Mouse (Mus musculus) testis, adult 2 months (tissue): ENCODE data around the gene Mdm1. TPM values are rescaled to one million over a fixed set of nuclear protein-coding genes. Genes with fewer than 3 reads are reported as not detected.

Experiments used
- H3K27ac ChIP-seq: fragments of 200-500 bp; 2 replicates; pipeline ENCODE4 v1.5.1; 2012; ENCODE audit warnings: low read depth, low read length; ENCODE audit not compliant: control insufficient read depth, insufficient read depth
- H3K27me3 ChIP-seq: fragments of 200-500 bp; 2 replicates; pipeline ENCODE4 v1.6.1; 2012; ENCODE audit warnings: mild to moderate bottlenecking, low read length, moderate library complexity; ENCODE audit not compliant: control insufficient read depth, insufficient read depth
- H3K36me3 ChIP-seq: fragments of 200-500 bp; 2 replicates; pipeline ENCODE4 v1.6.1; 2012; ENCODE audit warnings: mild to moderate bottlenecking, low read length; ENCODE audit not compliant: control insufficient read depth, insufficient read depth
- H3K4me1 ChIP-seq: fragments of 200-500 bp; 2 replicates; pipeline ENCODE4 v1.6.1; 2012; ENCODE audit warnings: low read length; ENCODE audit not compliant: control insufficient read depth, insufficient read depth
- H3K4me3 ChIP-seq: fragments of 200-500 bp; 2 replicates; pipeline ENCODE4 v1.5.1; 2012; ENCODE audit warnings: low read depth, mild to moderate bottlenecking, low read length, moderate library complexity, mixed read lengths; ENCODE audit not compliant: control insufficient read depth
- CTCF ChIP-seq: fragments of 200-500 bp; IDR thresholded peaks from 2 replicates; pipeline ENCODE4 v1.5.1; 2012; ENCODE audit warnings: low read depth, mild to moderate bottlenecking, inconsistent platforms, low read length, moderate library complexity; ENCODE audit not compliant: control insufficient read depth, insufficient read depth, insufficient replicate concordance
- POLR2A ChIP-seq: fragments of 200-500 bp; IDR thresholded peaks from 2 replicates; pipeline ENCODE4 v1.6.1; 2012; ENCODE audit warnings: low read depth, mild to moderate bottlenecking, inconsistent platforms, low read length, moderate library complexity; ENCODE audit not compliant: control insufficient read depth
- polyA plus RNA-seq: library from polyadenylated mRNA; depleted of rRNA; stranded (reverse); fragments of >200 nt; gene quantifications from 2 replicates; pipeline ENCODE4 v1.2.3, GENCODE M21; 2012; rRNA removed

Gene Mdm1
- polyA plus RNA-seq, result 45.0 and 52.4 TPM in 2 replicates

DNA sequence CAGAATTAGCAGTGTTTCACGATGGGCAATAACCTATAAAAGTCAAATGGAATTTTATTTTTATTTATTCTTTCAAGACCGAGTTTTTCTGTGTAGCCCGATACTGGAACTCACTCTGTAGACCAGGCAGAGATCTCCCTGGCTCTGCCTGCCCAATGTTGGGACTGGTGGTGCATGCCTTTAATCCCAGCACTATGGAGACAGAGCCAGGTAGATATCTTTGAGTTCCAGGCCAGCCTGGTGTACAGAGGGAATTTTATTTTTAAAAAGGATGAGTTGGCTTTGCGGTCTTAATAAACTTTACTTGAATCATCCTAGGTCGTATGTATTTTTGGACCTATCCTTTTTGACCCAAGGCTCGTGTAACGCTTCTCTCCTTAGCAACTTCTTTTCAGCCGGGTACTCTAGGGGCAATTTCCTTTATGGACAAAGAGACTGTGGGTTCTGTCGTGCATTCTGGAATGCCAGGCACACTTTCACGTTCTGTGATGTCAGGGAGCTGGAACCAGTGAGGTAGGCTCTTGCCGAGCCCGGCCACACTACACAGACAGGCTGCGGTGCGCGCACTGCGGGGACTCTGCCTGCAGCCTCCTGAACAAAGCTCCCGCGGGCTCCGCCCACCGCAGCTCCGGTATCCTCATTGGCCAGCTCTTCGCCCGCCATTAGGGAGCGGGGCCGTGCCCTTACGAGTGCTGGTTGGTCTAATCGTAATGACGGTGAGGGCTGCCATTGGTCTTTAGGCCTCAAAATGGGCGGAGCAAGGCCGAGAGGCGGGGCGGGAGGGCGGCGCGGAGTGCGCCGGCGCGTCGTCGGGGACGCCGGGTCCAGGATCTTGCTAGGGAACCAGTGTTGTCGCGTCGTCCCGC, at the start of gene Mdm1:
TSS of gene Mdm1 (plus strand) at position 794 of the 866 bp plus-strand sequence.
- peak within 1 kb of the TSS; percentile 84 for H3K4me3 ChIP-seq
- H3K4me1 ChIP-seq, result peaks cover 10% of the 10 kb centered on the region
- H3K27ac ChIP-seq, result peak within 1 kb of the TSS; percentile 46
- H3K36me3 ChIP-seq, result no peaks in the 10 kb centered on the region
- no peaks in the 10 kb centered on the region for H3K27me3 ChIP-seq
- TF ChIP-seq CTCF (no peak), POLR2A (peak; percentile 93)

DNA sequence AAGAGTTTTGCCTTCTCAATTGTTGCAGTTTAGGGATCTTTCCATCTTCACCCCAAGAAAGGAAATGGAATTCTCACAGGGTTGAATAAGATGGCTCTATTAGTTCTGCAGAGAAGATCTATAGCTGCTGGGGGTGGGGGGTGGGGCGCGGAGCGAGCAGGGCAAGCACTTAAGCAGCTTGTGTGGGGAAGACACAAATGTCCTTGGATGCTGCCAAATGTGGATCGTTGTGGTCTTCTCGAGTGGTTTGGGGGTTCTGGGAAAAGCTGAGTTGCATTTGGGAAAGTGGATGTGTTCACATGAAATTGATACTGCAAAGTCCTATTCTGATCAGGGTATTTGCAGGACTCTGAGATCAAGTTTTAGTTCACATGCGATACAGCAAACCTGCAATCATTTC, 48.9 kb upstream of the Mdm1 start:
- no peak overlapping the region for H3K27ac ChIP-seq
- H3K27me3 ChIP-seq, result no peaks in the 10 kb centered on the region
- H3K36me3 ChIP-seq, result no peaks in the 10 kb centered on the region
- H3K4me1 ChIP-seq, result peaks cover 8% of the 10 kb centered on the region
- no peak overlapping the region for H3K4me3 ChIP-seq
- TF ChIP-seq POLR2A, result no peak
- TF ChIP-seq CTCF, result no peak

DNA sequence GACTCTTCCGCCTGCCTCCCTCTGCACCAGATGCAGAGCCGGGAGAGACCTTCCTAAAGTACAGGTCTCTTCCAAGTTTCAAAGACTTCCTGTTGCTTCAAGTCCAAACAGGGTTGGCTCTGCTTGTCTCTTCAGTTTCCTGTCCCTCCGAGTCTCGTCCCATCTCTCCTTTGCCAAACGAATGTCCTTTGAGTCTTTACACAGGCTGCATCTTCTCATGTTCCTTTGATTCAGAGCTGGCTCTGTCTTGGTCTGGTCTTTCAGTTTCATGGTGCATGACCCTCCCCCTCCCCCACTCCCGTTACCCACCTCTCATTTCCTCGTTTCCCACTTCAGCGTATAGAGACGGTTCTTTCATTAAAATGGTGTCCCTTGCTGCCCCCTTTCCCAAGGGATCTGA, 47.9 kb upstream of the Mdm1 start:
- TF ChIP-seq POLR2A (no peak), CTCF (no peak)
- Histone ChIP-seq H3K36me3 (no peaks in the 10 kb centered on the region), H3K27me3 (no peaks in the 10 kb centered on the region), H3K4me3 (no peak overlapping the region), H3K4me1 (peaks cover 8% of the 10 kb centered on the region), H3K27ac (no peak overlapping the region)

DNA sequence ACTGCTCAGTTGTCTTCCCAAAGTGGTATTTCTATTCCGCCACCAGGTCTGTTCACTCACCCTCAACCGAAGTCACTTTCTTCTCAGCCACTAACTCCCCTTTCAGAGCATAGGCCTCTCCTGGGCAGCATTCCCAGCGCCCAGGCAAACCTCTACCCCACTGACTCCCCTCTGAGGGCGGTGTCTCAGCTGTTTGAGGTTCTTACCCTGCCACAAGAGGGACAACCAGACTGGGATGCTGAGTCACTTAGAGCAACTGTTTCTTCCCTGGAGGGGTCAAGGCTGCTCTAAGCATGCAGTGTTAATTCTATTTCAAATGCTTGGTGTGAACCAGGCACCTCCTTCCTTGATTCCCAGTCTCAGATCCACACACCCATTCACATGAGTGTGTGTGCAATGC, 46.8 kb upstream of the Mdm1 start:
- Histone ChIP-seq H3K36me3 (no peaks in the 10 kb centered on the region), H3K4me3 (no peak overlapping the region), H3K4me1 (peaks cover 8% of the 10 kb centered on the region), H3K27me3 (no peaks in the 10 kb centered on the region), H3K27ac (no peak overlapping the region)
- TF ChIP-seq CTCF, result no peak
- TF ChIP-seq POLR2A, result no peak

- H3K4me3 ChIP-seq, result no peak overlapping the region
- H3K27me3 ChIP-seq, result no peaks in the 10 kb centered on the region
- H3K27ac ChIP-seq, result no peak overlapping the region
- peaks cover 8% of the 10 kb centered on the region for H3K4me1 ChIP-seq
- H3K36me3 ChIP-seq, result no peaks in the 10 kb centered on the region
- no peak for TF ChIP-seq CTCF
- TF ChIP-seq POLR2A, result no peak
Measured at GRCm38 (mm10) chr10:118096223-118096622, 45.4 kb upstream of the Mdm1 start.

DNA sequence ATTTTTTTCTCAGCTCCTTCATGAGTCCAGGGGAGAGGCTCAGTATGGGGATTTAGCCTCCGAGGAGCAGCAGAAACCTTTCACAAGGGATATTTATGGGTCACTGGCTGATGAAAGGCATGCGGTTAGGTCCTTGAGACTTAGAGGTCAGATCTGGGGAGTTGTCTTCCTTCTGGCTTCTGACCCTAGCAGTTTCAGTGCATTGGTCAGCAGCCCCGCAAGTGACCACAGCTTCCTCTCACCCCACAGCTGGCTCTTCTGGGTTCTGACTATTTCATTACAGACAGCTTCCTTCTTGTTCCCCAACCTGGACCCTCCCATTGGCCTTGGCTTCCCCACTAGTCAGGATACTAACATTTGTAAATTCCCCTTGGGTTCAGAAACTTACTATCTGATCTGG, 43.7 kb upstream of the Mdm1 start:
- H3K4me1 ChIP-seq, result no peaks in the 10 kb centered on the region
- H3K4me3 ChIP-seq, result no peak overlapping the region
- no peaks in the 10 kb centered on the region for H3K27me3 ChIP-seq
- TF ChIP-seq POLR2A, result no peak
- no peak for TF ChIP-seq CTCF
- H3K27ac ChIP-seq, result no peak overlapping the region
- H3K36me3 ChIP-seq, result no peaks in the 10 kb centered on the region

GRCm38 (mm10) chr10:118100570-118100969, 41.0 kb upstream of the Mdm1 start:
- H3K4me1 ChIP-seq, result no peaks in the 10 kb centered on the region; the same call in 1 of the 2 replicates
- TF ChIP-seq CTCF (no peak), POLR2A (no peak)
- H3K27ac ChIP-seq, result no peak overlapping the region
- H3K36me3 ChIP-seq, result no peaks in the 10 kb centered on the region
- no peak overlapping the region for H3K4me3 ChIP-seq
- H3K27me3 ChIP-seq, result no peaks in the 10 kb centered on the region
